Mouse (Mus musculus): ENCODE measurements around the gene Ahr. TPM values are rescaled to one million over a fixed set of nuclear protein-coding genes. Genes with fewer than 3 reads are reported as not detected.

Ahr gene
- polyA plus RNA-seq (2015; fragmentation: Illumina TruSeq; extraction: RNeasy Lipid Tissue Mini Kit (QIAGEN cat#74804); ENCODE audit: insufficient read depth, low read depth, low replicate concordance), result 4.4 TPM

GRCm38 (mm10) chr12:35534754-35535236, at the start of gene Ahr:
Ahr (minus strand) TSS chr12:35535038.

All from pancreas, adult 10 weeks (tissue).